Mouse (Mus musculus) intestine, embryonic 15.5 days (tissue): ENCODE results near the gene Mypop. TPM values are rescaled to one million over a fixed set of nuclear protein-coding genes. Genes with fewer than 3 reads are reported as not detected.

Source experiments
- polyA plus RNA-seq: library from polyadenylated mRNA; unstranded; fragments of >200 nt; fragmentation: Nextera tagmentation; extraction: Ambion mirVana; gene quantifications from 2 replicates; pipeline ENCODE4 v1.2.1, GENCODE M21; 2015

Mypop gene
- polyA plus RNA-seq, 1 experiment from 2014 or later, result 2.5 TPM

Other genes with a start within 250 kb of the Mypop start
- not detected in 2 replicates for gene Psg19, start 192.7 kb upstream of the Mypop start, polyA plus RNA-seq
- gene Psg17, start 169.6 kb upstream of the Mypop start, polyA plus RNA-seq, result 0.13 TPM in 2 replicates
- gene Mill2, start 151.3 kb upstream of the Mypop start, polyA plus RNA-seq, result 0.73 TPM in 2 replicates
- gene Pglyrp1, start 119.9 kb upstream of the Mypop start, polyA plus RNA-seq, result 53.1 and 72.8 TPM in 2 replicates
- gene Ccdc61, start 80.8 kb upstream of the Mypop start, polyA plus RNA-seq, result 25.2 and 29.2 TPM in 2 replicates
- 0.49 and 0.57 TPM in 2 replicates for gene Nova2, start 65.4 kb upstream of the Mypop start, polyA plus RNA-seq
- gene Nanos2, start 3.8 kb upstream of the Mypop start, polyA plus RNA-seq, result not detected in 2 replicates
- gene Irf2bp1, start 12.8 kb downstream of the Mypop start, polyA plus RNA-seq, result 24.5 and 24.6 TPM in 2 replicates
- 26.6 and 28.3 TPM in 2 replicates for gene Foxa3, start 32.3 kb downstream of the Mypop start, polyA plus RNA-seq
- gene Sympk, start 33.1 kb downstream of the Mypop start, polyA plus RNA-seq, result 29.6 and 30.3 TPM in 2 replicates
- not detected in 2 replicates for gene Rsph6a, start 63.4 kb downstream of the Mypop start, polyA plus RNA-seq
- gene Dmwd, start 85.0 kb downstream of the Mypop start, polyA plus RNA-seq, result 11.0 and 13.4 TPM in 2 replicates
- 52.2 and 53.7 TPM in 2 replicates for gene Dmpk, start 92.6 kb downstream of the Mypop start, polyA plus RNA-seq
- 8.7 and 8.8 TPM in 2 replicates for gene Six5, start 103.3 kb downstream of the Mypop start, polyA plus RNA-seq
- gene Gm4969, start 127.1 kb downstream of the Mypop start, polyA plus RNA-seq, result 1.8 and 2.3 TPM in 2 replicates
- gene Fbxo46, start 128.6 kb downstream of the Mypop start, polyA plus RNA-seq, result 10.5 and 12.8 TPM in 2 replicates
- 9.2 and 11.5 TPM in 2 replicates for gene Qpctl, start 158.0 kb downstream of the Mypop start, polyA plus RNA-seq
- gene Snrpd2, start 158.5 kb downstream of the Mypop start, polyA plus RNA-seq, result 138 TPM in 2 replicates
- gene Gipr, start 174.9 kb downstream of the Mypop start, polyA plus RNA-seq, result 2.5 and 2.8 TPM in 2 replicates
- 6.5 and 7.3 TPM in 2 replicates for gene Eml2, start 185.2 kb downstream of the Mypop start, polyA plus RNA-seq
- 1.4 and 1.5 TPM in 2 replicates for gene Gpr4, start 221.3 kb downstream of the Mypop start, polyA plus RNA-seq
- gene Opa3, start 237.1 kb downstream of the Mypop start, polyA plus RNA-seq, result 36.8 and 39.4 TPM in 2 replicates